Mouse (Mus musculus) C2C12 (cell line): Measurements from ENCODE around the gene Dtl.

ENCODE experiments used
- CEBPB ChIP-seq: IDR thresholded peaks from one replicate; pipeline ENCODE4 v1.6.1; 2011; ENCODE audit warnings: low read depth, mild to moderate bottlenecking, control low read depth, moderate library complexity
- CTCF ChIP-seq: IDR thresholded peaks from one replicate; pipeline ENCODE4 v1.5.1; 2011; ENCODE audit not compliant: control insufficient read depth, insufficient read depth, insufficient read length
- FOSL1 ChIP-seq: IDR thresholded peaks from one replicate; pipeline ENCODE4 v1.8.0; 2011; ENCODE audit warnings: mild to moderate bottlenecking, low read length; ENCODE audit not compliant: poor library complexity, insufficient read depth, severe bottlenecking
- MAX ChIP-seq: IDR thresholded peaks from one replicate; pipeline ENCODE4 v1.6.1; 2011; ENCODE audit warnings: mild to moderate bottlenecking, control low read depth
- MYOD1 ChIP-seq: IDR thresholded peaks from one replicate; pipeline ENCODE4 v1.6.1; 2011; ENCODE audit warnings: low read depth; ENCODE audit not compliant: control insufficient read depth, insufficient read length
- MYOG ChIP-seq: IDR thresholded peaks from one replicate; pipeline ENCODE4 v1.6.1; 2011; ENCODE audit not compliant: control insufficient read depth, insufficient read length; ENCODE audit errors: extremely low read depth
- USF1 ChIP-seq: IDR thresholded peaks from one replicate; pipeline ENCODE4 v1.6.1; 2011; ENCODE audit warnings: low read depth, mild to moderate bottlenecking, control low read depth, moderate library complexity

GRCm38 (mm10) chr1:191625026-191625425, 49.7 kb upstream of the Dtl start:
- TF ChIP-seq CTCF: no peak
- TF ChIP-seq CEBPB: no peak
- TF ChIP-seq MYOD1: no peak
- TF ChIP-seq MYOG: no peak
- no peak for TF ChIP-seq FOSL1
- no peak for TF ChIP-seq MAX
- no peak for TF ChIP-seq USF1
